Mouse (Mus musculus) CH12.LX (cell line): ENCODE measurements around the gene Tbc1d30. TPM values are rescaled to one million over a fixed set of nuclear protein-coding genes. Genes with fewer than 3 reads are reported as not detected.

Experiments used
- DNase-seq: peaks from one replicate; pipeline ENCODE4 v3.0.0-alpha.2; 2013; ENCODE audit errors: extremely low read depth
- H3K27ac ChIP-seq: 2 replicates; pipeline ENCODE4 v1.5.1; 2012; ENCODE audit warnings: low read depth, mild to moderate bottlenecking, control low read depth, moderate library complexity; ENCODE audit not compliant: insufficient read depth
- H3K27me3 ChIP-seq: replicated peaks from 2 replicates; pipeline ENCODE3; 2012; ENCODE audit warnings: inconsistent platforms
- H3K36me3 ChIP-seq, 2 experiments: replicated peaks in 1 of 2; 2 replicates each; pipeline versions ENCODE3 to v1.6.1; 2012; ENCODE audit warnings: inconsistent platforms in 1 of 2, low read length in 1 of 2, mild to moderate bottlenecking in 1 of 2, mixed read lengths in 1 of 2, moderate library complexity in 1 of 2; ENCODE audit not compliant: control insufficient read depth in 1 of 2, insufficient read depth in 1 of 2
- H3K4me1 ChIP-seq, 2 experiments: 2 replicates each; pipeline ENCODE4 v1.6.1; 2012; ENCODE audit warnings: inconsistent platforms in 1 of 2, moderate library complexity in 1 of 2; ENCODE audit not compliant: insufficient read depth in 2 of 2, control insufficient read depth in 1 of 2
- H3K4me2 ChIP-seq: 2 replicates; pipeline ENCODE4 v1.6.1; 2012; ENCODE audit warnings: low read depth, mild to moderate bottlenecking, control low read depth; ENCODE audit not compliant: poor library complexity, insufficient read depth, severe bottlenecking
- H3K4me3 ChIP-seq, 3 experiments: fragments of 150-350 bp in 1 of 3; sonication (generic) in 1 of 3; replicated peaks in 1 of 3; 2 replicates each; pipeline versions ENCODE3 to v1.5.1; 2011 to 2012; ENCODE audit warnings: low read depth in 2 of 3, low read length in 2 of 3, mild to moderate bottlenecking in 2 of 3, moderate library complexity in 2 of 3, control low read depth in 1 of 3, improper control_type of control experiment in 1 of 3, inconsistent platforms in 1 of 3, mixed read lengths in 1 of 3; ENCODE audit not compliant: poor library complexity in 1 of 3
- H3K79me2 ChIP-seq: replicated peaks from 2 replicates; pipeline ENCODE4 v1.6.1; 2012; ENCODE audit warnings: mild to moderate bottlenecking, moderate library complexity; ENCODE audit not compliant: control insufficient read depth, poor library complexity, insufficient read depth, severe bottlenecking; ENCODE audit errors: extremely low read depth
- H3K9ac ChIP-seq: 2 replicates; pipeline ENCODE4 v1.6.1; 2012; ENCODE audit warnings: low read depth, mild to moderate bottlenecking, control low read depth, moderate library complexity; ENCODE audit not compliant: insufficient read depth
- H3K9me3 ChIP-seq: replicated peaks from 2 replicates; pipeline ENCODE3; 2012; ENCODE audit warnings: low read length, inconsistent platforms, mixed read lengths
- BHLHE40 ChIP-seq: IDR thresholded peaks from 2 replicates; pipeline ENCODE4 v1.6.1; 2011; ENCODE audit warnings: mild to moderate bottlenecking, low read depth, low read length, improper control_type of control experiment
- CHD2 ChIP-seq: IDR thresholded peaks from 2 replicates; pipeline ENCODE4 v1.6.1; 2011; ENCODE audit warnings: low read length, improper control_type of control experiment
- E2F4 ChIP-seq: IDR thresholded peaks from 2 replicates; pipeline ENCODE4 v1.6.1; 2011; ENCODE audit warnings: low read depth, low read length, improper control_type of control experiment; ENCODE audit not compliant: insufficient replicate concordance
- ELF1 ChIP-seq: IDR thresholded peaks from 2 replicates; pipeline ENCODE4 v1.6.1; 2014; ENCODE audit warnings: low read depth, mild to moderate bottlenecking, inconsistent platforms, low read length, improper control_type of control experiment
- EP300 ChIP-seq: IDR thresholded peaks from 2 replicates; pipeline ENCODE4 v1.6.1; 2011; ENCODE audit warnings: low read length, improper control_type of control experiment
- GABPA ChIP-seq: IDR thresholded peaks from 2 replicates; pipeline ENCODE4 v1.6.1; 2012; ENCODE audit warnings: low read depth, low read length, improper control_type of control experiment, inconsistent platforms; ENCODE audit not compliant: insufficient replicate concordance
- IRF4 ChIP-seq: IDR thresholded peaks from 2 replicates; pipeline ENCODE4 v1.6.1; 2014; ENCODE audit warnings: low read depth, mild to moderate bottlenecking, inconsistent platforms, low read length, improper control_type of control experiment
- KAT2A ChIP-seq: IDR thresholded peaks from 2 replicates; pipeline ENCODE4 v1.6.1; 2012; ENCODE audit warnings: low read length, improper control_type of control experiment, inconsistent platforms; ENCODE audit not compliant: insufficient replicate concordance
- MAFK ChIP-seq: IDR thresholded peaks from 2 replicates; pipeline ENCODE4 v1.6.1; 2011; ENCODE audit warnings: low read length, improper control_type of control experiment; ENCODE audit not compliant: insufficient replicate concordance
- MAX ChIP-seq: IDR thresholded peaks from 2 replicates; pipeline ENCODE4 v1.6.1; 2011; ENCODE audit warnings: low read length, improper control_type of control experiment
- MEF2A ChIP-seq: IDR thresholded peaks from 2 replicates; pipeline ENCODE4 v1.6.1; 2014; ENCODE audit warnings: low read depth, mild to moderate bottlenecking, inconsistent platforms, low read length, improper control_type of control experiment, borderline replicate concordance
- NELFE ChIP-seq: IDR thresholded peaks from 2 replicates; pipeline ENCODE4 v1.6.1; 2011; ENCODE audit warnings: low read depth, low read length, improper control_type of control experiment
- PAX5 ChIP-seq: IDR thresholded peaks from 2 replicates; pipeline ENCODE4 v1.6.1; 2012; ENCODE audit warnings: low read length, inconsistent platforms, mixed read lengths
- POLR2AphosphoS2 ChIP-seq: IDR thresholded peaks from 2 replicates; pipeline ENCODE4 v1.6.1; 2011; ENCODE audit warnings: low read depth, low read length, improper control_type of control experiment
- USF1 ChIP-seq: IDR thresholded peaks from 2 replicates; pipeline ENCODE4 v1.6.1; 2014; ENCODE audit warnings: low read depth, mild to moderate bottlenecking, inconsistent platforms, low read length, improper control_type of control experiment
- ZC3H11A ChIP-seq: IDR thresholded peaks from 2 replicates; pipeline ENCODE4 v1.6.1; 2012; ENCODE audit warnings: low read depth, mild to moderate bottlenecking, inconsistent platforms, low read length, improper control_type of control experiment
- ZKSCAN1 ChIP-seq: IDR thresholded peaks from 2 replicates; pipeline ENCODE4 v1.6.1; 2012; ENCODE audit warnings: low read depth, inconsistent platforms, low read length, improper control_type of control experiment, borderline replicate concordance
- ZMIZ1 ChIP-seq: IDR thresholded peaks from 2 replicates; pipeline ENCODE4 v1.6.1; 2012; ENCODE audit warnings: low read depth, mild to moderate bottlenecking, inconsistent platforms, low read length, improper control_type of control experiment
- ZNF384 ChIP-seq: IDR thresholded peaks from 2 replicates; pipeline ENCODE4 v1.6.1; 2012; ENCODE audit warnings: low read depth, low read length, improper control_type of control experiment, inconsistent platforms
- dilution Hi-C: fragments of 300-500 bp; cut with MboI; formaldehyde crosslinking; loops from 2 replicates; pipeline ENCODE4 v1.14.3; 2020; ENCODE audit warnings: low sequenced_read_pairs; ENCODE audit not compliant: extremely low pct_unique_long_range_greater_than_20kb, extremely low pct_ligation_motif_present
- in situ Hi-C: fragments of 300-500 bp; cut with MboI; formaldehyde crosslinking; loops from 3 replicates; pipeline ENCODE4 v1.14.3; 2019; ENCODE audit warnings: low sequenced_read_pairs, low pct_ligation_motif_present, low pct_unique_long_range_greater_than_20kb, mixed read lengths
- polyA plus RNA-seq: library from polyadenylated mRNA; unstranded; fragments of >175 nt; gene quantifications from 2 replicates; pipeline ENCODE4 v1.2.1, GENCODE M21; 2012; ENCODE audit warnings: low read depth; ENCODE audit not compliant: insufficient read length
- total RNA-seq, 2 experiments: library from RNA; depleted of rRNA; stranded (reverse); fragments of 300-350 nt in 1 of 2; fragments of >200 nt in 1 of 2; gene quantifications; 2 replicates each; pipeline ENCODE4 v1.2.3; 2012 to 2014

The Tbc1d30 gene
- total and polyA plus RNA-seq, 3 experiments: 0.16 TPM; not detected in 2

DNA sequence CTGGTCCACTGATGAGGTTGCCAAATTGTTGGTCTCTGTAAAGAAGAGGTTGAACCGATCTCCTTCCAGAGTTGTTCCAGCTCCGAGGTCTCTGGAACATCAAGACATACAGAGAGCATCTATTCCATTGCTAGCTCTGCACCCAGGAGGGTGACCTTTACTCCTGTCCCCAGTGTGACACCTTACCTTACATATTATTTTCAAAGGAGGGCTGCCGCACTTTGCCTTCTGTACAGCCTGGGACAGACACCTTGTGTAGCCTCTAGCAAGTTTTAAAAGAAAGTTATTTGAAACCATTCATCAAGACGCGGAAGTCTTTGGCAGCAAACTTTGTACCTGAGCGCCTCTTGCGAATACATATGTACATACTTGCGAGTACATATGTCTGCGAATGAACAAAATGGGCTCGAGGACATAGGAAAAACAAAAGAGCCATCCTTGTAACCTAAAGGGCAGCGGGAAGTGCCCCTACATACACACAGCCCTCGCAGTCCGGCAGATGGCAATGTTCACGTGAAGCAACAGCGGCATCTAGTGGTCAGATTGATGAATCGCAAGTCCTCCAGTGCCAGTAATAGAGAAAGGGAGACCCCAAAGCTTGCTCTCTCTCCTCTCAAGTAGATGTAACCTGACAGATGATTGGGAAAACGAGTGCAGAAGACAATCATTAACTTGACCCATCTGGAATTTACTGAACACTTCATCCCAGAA lies 94.8 kb downstream of the Tbc1d30 start (continued):
- TF ChIP-seq MEF2A (no peak), MAX (0 out of 2 replicates have a peak, but pooled peaks have one; percentile 28), E2F4 (no peak), PAX5 (no peak), CHD2 (no peak), BHLHE40 (0 out of 2 replicates have a peak, but pooled peaks have one; percentile 31), ZNF384 (no peak)

DNA sequence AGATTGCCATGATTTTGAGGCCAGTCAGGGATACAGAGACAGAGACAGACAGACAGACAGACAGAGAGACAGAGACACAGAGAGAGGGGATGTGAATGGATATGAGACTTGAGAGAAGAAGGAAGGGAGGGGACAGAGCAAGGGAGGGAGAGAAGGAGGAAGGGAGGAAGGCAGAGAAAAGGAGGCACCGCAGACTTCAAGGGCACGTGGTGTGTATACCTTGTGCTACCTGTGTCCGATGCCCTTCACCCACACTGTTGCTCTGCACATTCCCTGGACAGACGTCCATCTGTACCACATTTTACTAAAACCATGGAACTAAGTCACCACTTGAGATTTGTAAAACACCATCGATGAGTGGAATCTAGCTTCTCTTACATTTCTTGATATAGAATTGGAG lies 95.6 kb downstream of the Tbc1d30 start:
- Histone ChIP-seq H3K9me3 (no peaks in the 10 kb centered on the region), H3K79me2 (no peaks in the 10 kb centered on the region), H3K27ac (no peak overlapping the region), H3K4me2 (no peak overlapping the region), H3K36me3 (no peaks in the 10 kb centered on the region), H3K4me3 (no peak overlapping the region), H3K9ac (no peak overlapping the region), H3K4me1 (peaks cover 2 to 12% of the 10 kb centered on the region in 2 experiments; a peak in 2 of 4 replicates), H3K27me3 (no peaks in the 10 kb centered on the region)
- dilution Hi-C loops: no loop called here
- in situ Hi-C loops: loop anchor here (25.0 kb wide), 1 partner anchor 1018 kb away; the partner anchor contains the start of gene Llph
- TF ChIP-seq GABPA (no peak), EP300 (no peak), PAX5 (no peak), KAT2A (no peak), ZMIZ1 (no peak), MAX (no peak), IRF4 (no peak), MAFK (no peak), ZKSCAN1 (no peak), ZC3H11A (no peak), ELF1 (no peak)
- no peak for DNase-seq

DNA sequence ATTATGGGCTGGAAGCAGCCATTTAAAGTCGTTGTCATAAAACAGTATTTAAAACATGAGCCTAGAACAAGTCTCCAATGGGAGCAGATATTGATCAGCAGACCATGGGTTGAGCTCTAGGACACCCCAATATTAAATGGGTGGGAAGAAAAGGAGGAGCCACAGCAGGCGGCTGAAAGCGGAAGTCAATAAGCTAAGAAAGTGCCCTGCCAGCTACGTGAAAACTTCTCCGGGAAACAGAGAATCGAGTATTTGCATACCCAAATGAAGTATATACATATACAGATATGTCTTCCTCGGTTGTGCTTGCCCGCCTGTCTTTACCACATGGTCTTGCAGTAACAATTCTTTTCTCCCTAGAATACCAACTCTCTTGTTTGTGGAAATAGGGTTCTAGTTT lies 96.7 kb downstream of the Tbc1d30 start:
- 0 out of 2 replicates have a peak, but pooled peaks have one; percentile 38 for TF ChIP-seq MAX
- no peak for TF ChIP-seq GABPA
- TF ChIP-seq ELF1: peak; percentile 51; the same call in 1 of the 2 replicates
- TF ChIP-seq EP300: 0 out of 2 replicates have a peak, but pooled peaks have one; percentile 27
- no peak for TF ChIP-seq POLR2AphosphoS2
- TF ChIP-seq USF1: no peak
- no peak for TF ChIP-seq NELFE
- TF ChIP-seq IRF4: peak; percentile 18; the same call in 1 of the 2 replicates
- Histone ChIP-seq H3K79me2 (no peaks in the 10 kb centered on the region), H3K9ac (no peak overlapping the region), H3K27ac (no peak overlapping the region), H3K27me3 (no peaks in the 10 kb centered on the region), H3K4me1 (peaks cover 2 to 12% of the 10 kb centered on the region in 2 experiments; a peak in 2 of 4 replicates), H3K4me2 (peak overlapping the region; percentile 33), H3K9me3 (no peaks in the 10 kb centered on the region), H3K4me3 (no peak overlapping the region), H3K36me3 (no peaks in the 10 kb centered on the region)
- in situ Hi-C loops: loop anchor here (25.0 kb wide), 1 partner anchor 1017 kb away; the partner anchor contains the start of gene Llph
- peak; percentile 22 for DNase-seq
- dilution Hi-C loops: no loop called here
